Mouse (Mus musculus): ENCODE results near the gene Dpf3. TPM values are rescaled to one million over a fixed set of nuclear protein-coding genes. Genes with fewer than 3 reads are reported as not detected.

The Dpf3 gene
- polyA plus RNA-seq, 1 experiment from 2014 or later: 20.7 TPM

GRCm38 (mm10) chr12:83496736-83497135 lies 9.2 kb upstream of the Dpf3 start:
- WGBS: 85% methylated on average over 6 of the region's 6 CpGs
- no peak for ATAC-seq (replicated peaks; ENCODE audit: insufficient number of reproducible peaks, insufficient read depth, low FRiP score, low read depth)
- no peak overlapping the region for H3K9ac ChIP-seq
- H3K27me3 ChIP-seq: no peaks in the 10 kb centered on the region; the same call in 1 of the 2 replicates
- H3K27ac ChIP-seq: no peak overlapping the region
- H3K9me3 ChIP-seq (replicated peaks): no peaks in the 10 kb centered on the region
- H3K4me2 ChIP-seq: no peak overlapping the region
- H3K4me3 ChIP-seq: no peak overlapping the region
- no peaks in the 10 kb centered on the region for H3K36me3 ChIP-seq
- no peaks in the 10 kb centered on the region for H3K4me1 ChIP-seq (replicated peaks)

DNA sequence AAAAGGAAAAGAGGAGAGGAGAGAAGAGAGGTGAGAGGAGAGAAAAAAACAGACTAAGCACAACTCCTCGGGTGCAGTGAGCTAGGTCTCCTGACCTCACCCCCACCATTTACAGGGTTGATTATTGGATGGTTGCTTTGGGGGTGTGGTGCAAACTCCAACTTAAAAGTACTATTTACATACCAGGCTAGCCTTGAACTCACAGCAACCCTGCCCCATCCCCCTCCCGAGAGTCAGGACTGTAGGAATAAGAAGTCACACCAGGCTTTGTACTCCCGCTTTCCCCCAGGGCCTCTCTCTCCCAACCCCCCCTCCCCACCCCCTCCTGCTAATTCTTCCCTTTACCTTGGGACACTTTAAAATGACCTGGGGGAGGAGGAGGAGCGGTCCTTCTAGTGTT lies 8.8 kb upstream of the Dpf3 start:
- ATAC-seq (replicated peaks; ENCODE audit: insufficient number of reproducible peaks, insufficient read depth, low FRiP score, low read depth): no peak
- H3K4me1 ChIP-seq (replicated peaks): no peaks in the 10 kb centered on the region
- no peak overlapping the region for H3K4me2 ChIP-seq
- 74% methylated on average over 4 of the region's 4 CpGs for WGBS
- no peaks in the 10 kb centered on the region for H3K36me3 ChIP-seq
- H3K9me3 ChIP-seq (replicated peaks): no peaks in the 10 kb centered on the region
- no peak overlapping the region for H3K9ac ChIP-seq
- H3K27me3 ChIP-seq: no peaks in the 10 kb centered on the region; the same call in 1 of the 2 replicates
- H3K4me3 ChIP-seq: no peak overlapping the region
- H3K27ac ChIP-seq: no peak overlapping the region

GRCm38 (mm10) chr12:83495961-83496282 lies 8.4 kb upstream of the Dpf3 start:
- Histone ChIP-seq H3K9ac (no peak overlapping the region), H3K4me3 (no peak overlapping the region), H3K36me3 (no peaks in the 10 kb centered on the region), H3K27me3 (no peaks in the 10 kb centered on the region; the same call in 1 of the 2 replicates), H3K4me1 (replicated peaks) (no peaks in the 10 kb centered on the region), H3K9me3 (replicated peaks) (no peaks in the 10 kb centered on the region), H3K27ac (no peak overlapping the region), H3K4me2 (no peak overlapping the region)
- WGBS: 57% methylated on average over 9 of the region's 9 CpGs
- ATAC-seq (replicated peaks; ENCODE audit: insufficient number of reproducible peaks, insufficient read depth, low FRiP score, low read depth): no peak

GRCm38 (mm10) chr12:83495248-83495960 lies 7.9 kb upstream of the Dpf3 start:
- no peaks in the 10 kb centered on the region; the same call in 1 of the 2 replicates for H3K27me3 ChIP-seq
- no peak overlapping the region for H3K27ac ChIP-seq
- WGBS: 66% methylated on average over 4 of the region's 4 CpGs
- H3K4me1 ChIP-seq (replicated peaks): no peaks in the 10 kb centered on the region
- H3K9me3 ChIP-seq (replicated peaks): no peaks in the 10 kb centered on the region
- no peak overlapping the region for H3K9ac ChIP-seq
- no peak overlapping the region for H3K4me2 ChIP-seq
- no peaks in the 10 kb centered on the region for H3K36me3 ChIP-seq
- H3K4me3 ChIP-seq: no peak overlapping the region
- ATAC-seq (replicated peaks; ENCODE audit: insufficient number of reproducible peaks, insufficient read depth, low FRiP score, low read depth): no peak

DNA sequence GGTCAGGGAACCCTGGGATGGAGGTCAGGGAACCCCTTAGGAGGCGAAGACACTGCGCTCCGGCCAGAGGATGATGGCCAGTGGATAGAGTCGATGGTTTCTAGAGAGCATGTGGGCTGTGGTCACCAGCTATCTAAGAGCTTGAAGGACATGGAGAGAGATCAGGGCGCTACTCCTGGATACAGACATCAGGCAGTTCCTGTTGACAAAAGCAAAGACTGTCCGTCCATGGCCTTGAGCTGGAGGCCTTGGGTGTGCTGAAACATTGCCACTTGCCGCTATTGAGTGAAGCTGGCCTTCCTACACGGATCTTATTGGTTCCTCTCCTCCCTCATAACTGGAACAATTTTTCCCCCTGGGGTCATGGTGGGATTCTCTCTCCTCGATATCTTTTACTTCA lies 6.7 kb upstream of the Dpf3 start:
- no peak for ATAC-seq (replicated peaks; ENCODE audit: insufficient number of reproducible peaks, insufficient read depth, low FRiP score, low read depth)
- Histone ChIP-seq H3K9me3 (replicated peaks) (no peaks in the 10 kb centered on the region), H3K4me2 (no peak overlapping the region), H3K36me3 (no peaks in the 10 kb centered on the region), H3K27ac (no peak overlapping the region), H3K4me1 (replicated peaks) (no peaks in the 10 kb centered on the region), H3K27me3 (no peaks in the 10 kb centered on the region; the same call in 1 of the 2 replicates), H3K9ac (no peak overlapping the region), H3K4me3 (no peak overlapping the region)
- 75% methylated on average over 9 of the region's 9 CpGs for WGBS

- Histone ChIP-seq H3K4me3 (no peak overlapping the region), H3K27me3 (no peaks in the 10 kb centered on the region; the same call in 1 of the 2 replicates), H3K36me3 (no peaks in the 10 kb centered on the region), H3K9ac (no peak overlapping the region), H3K4me2 (no peak overlapping the region), H3K4me1 (replicated peaks) (peaks cover 11% of the 10 kb centered on the region), H3K27ac (no peak overlapping the region), H3K9me3 (replicated peaks) (no peaks in the 10 kb centered on the region)
- WGBS: 53% methylated on average over 3 of the region's 3 CpGs
- ATAC-seq (replicated peaks; ENCODE audit: insufficient number of reproducible peaks, insufficient read depth, low FRiP score, low read depth): no peak
These were observed 5.3 kb upstream of the Dpf3 start for GRCm38 (mm10) chr12:83492808-83493207.

DNA sequence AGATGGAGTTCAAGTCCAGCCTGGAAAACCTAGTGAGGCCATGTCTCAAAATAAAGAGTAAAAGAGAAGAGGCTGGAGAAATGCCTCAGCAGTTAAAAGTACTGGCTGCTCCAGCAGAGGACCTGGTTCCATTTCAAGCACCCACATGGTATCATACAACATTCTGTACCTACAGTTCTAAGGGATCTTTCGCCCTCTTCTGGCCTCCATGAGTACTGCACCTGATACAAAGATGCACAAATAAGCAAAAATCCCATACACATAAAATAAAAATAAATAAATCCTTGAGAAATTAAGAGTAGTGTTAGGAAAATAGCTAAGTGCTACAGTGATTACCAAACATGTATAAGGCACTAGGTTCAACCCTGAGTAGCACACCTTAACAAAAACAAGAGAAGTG lies 4.1 kb upstream of the Dpf3 start:
- 49% methylated on average over 1 of the region's 1 CpGs for WGBS

GRCm38 (mm10) chr12:83489748-83490147 lies 2.2 kb upstream of the Dpf3 start:
- H3K9me3 ChIP-seq (replicated peaks): no peaks in the 10 kb centered on the region
- H3K36me3 ChIP-seq: no peaks in the 10 kb centered on the region
- no peak for ATAC-seq (replicated peaks; ENCODE audit: insufficient number of reproducible peaks, insufficient read depth, low FRiP score, low read depth)
- H3K4me2 ChIP-seq: no peak overlapping the region
- 47% methylated on average over 2 of the region's 2 CpGs for WGBS
- peaks cover 25% of the 10 kb centered on the region for H3K4me1 ChIP-seq (replicated peaks)
- no peak overlapping the region for H3K9ac ChIP-seq
- no peak overlapping the region for H3K27ac ChIP-seq
- no peak overlapping the region for H3K4me3 ChIP-seq
- H3K27me3 ChIP-seq: no peaks in the 10 kb centered on the region; the same call in 1 of the 2 replicates

More for the DNA sequence above, 4.1 kb upstream of the Dpf3 start:
- H3K4me2 ChIP-seq: no peak overlapping the region
- H3K4me3 ChIP-seq: no peak overlapping the region
- H3K27ac ChIP-seq: no peak overlapping the region
- H3K9me3 ChIP-seq (replicated peaks): no peaks in the 10 kb centered on the region
- peaks cover 11% of the 10 kb centered on the region for H3K4me1 ChIP-seq (replicated peaks)
- no peaks in the 10 kb centered on the region for H3K36me3 ChIP-seq
- H3K27me3 ChIP-seq: no peaks in the 10 kb centered on the region; the same call in 1 of the 2 replicates
- no peak for ATAC-seq (replicated peaks; ENCODE audit: insufficient number of reproducible peaks, insufficient read depth, low FRiP score, low read depth)
- no peak overlapping the region for H3K9ac ChIP-seq

DNA sequence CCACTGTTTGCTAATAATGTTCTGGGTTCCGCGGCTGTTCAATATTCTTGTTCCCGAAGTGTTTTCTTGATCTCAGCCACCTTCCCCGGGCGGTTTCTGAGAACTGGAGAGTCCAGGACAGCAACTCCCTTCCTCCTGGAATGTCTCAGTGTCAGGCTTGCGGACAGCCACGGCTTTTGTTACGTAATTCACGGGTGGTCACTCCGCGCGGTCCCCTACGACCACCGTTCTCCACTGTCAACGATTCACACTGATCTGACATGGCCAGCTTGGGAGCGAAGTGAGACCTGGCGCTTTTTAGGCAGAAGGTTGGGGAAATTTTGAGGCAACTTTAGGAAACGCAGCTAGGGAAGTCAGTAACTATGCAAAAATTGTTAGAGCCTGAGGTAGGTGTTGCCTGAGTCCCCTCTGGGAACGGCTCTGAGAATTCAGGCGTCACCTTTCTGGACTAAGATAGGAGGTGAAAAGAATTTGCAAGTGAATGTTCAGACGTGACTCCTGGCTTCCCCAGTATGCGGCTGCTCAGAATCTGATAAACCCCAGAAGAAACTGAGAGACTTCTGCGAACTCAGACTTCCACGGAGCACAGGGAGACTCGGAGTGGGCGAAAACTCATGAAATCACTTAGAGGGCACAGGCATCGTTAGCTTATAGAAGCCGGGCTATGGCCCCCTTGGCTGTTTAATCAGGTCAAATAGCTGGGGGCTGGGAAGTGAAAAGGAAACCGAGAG lies 860 bp upstream of the Dpf3 start:
- Histone ChIP-seq H3K27me3 (peaks cover 5% of the 10 kb centered on the region; the same call in 1 of the 2 replicates), H3K4me3 (peak overlapping the region; percentile 84), H3K4me1 (replicated peaks) (peaks cover 33% of the 10 kb centered on the region), H3K36me3 (no peaks in the 10 kb centered on the region), H3K27ac (peak overlapping the region; percentile 77), H3K9ac (peak overlapping the region; percentile 60), H3K9me3 (replicated peaks) (no peaks in the 10 kb centered on the region), H3K4me2 (peak overlapping the region; percentile 97)
- under 1% methylated on average over 29 of the region's 29 CpGs for WGBS
- ATAC-seq (replicated peaks; ENCODE audit: insufficient number of reproducible peaks, insufficient read depth, low FRiP score, low read depth): no peak

DNA sequence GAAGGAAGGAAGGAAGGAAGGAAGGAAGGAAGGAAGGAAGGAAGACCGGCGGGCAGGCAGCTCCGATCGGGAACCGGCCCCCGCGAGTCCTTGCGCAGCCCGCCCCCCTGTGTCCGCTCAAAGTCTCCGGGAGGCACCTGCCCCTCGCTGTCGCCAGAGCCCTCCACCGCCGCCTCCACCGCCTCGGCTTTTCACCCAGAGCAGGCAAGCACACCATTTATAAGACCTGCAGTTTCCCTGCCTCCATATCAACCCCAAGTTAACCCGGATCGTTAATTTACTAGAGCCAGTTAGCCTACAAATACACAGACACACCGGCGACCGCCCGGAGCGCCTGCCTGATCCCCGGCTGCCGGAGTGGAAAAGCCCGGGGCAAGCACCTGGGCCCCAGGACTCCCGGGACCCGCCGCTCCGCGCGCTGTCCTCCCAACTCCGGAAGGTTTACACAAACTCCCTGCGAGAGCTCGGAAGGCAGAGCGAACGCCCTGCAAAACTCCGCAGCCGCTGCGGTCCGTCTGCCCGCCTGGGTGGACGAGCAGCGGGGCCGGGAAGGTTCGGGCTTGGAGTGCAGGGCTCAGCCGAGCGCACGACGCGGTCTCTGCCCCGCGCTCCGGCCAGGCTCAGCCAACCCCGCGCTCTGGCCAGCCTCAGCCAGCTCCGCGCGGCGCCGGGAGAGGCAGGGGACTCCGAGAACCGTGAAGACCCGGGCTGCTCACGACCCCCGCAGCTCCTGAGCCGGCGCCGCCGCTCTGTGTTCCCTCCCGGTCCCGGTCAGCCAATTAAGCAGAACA lies 650 bp downstream of the Dpf3 start:
- WGBS: under 1% methylated on average over 72 of the region's 73 CpGs
- Histone ChIP-seq H3K27me3 (0 out of 2 replicates have a peak, but pooled peaks cover 5% of the 10 kb centered on the region), H3K4me3 (peak overlapping the region; percentile 84), H3K27ac (peak overlapping the region; percentile 94), H3K4me2 (peak overlapping the region; percentile 97), H3K36me3 (no peaks in the 10 kb centered on the region), H3K9ac (peak overlapping the region; percentile 87), H3K9me3 (replicated peaks) (no peaks in the 10 kb centered on the region), H3K4me1 (replicated peaks) (peaks cover 39% of the 10 kb centered on the region)
- peak; percentile 56 for ATAC-seq (replicated peaks; ENCODE audit: insufficient number of reproducible peaks, insufficient read depth, low FRiP score, low read depth)

All from heart, embryonic 15.5 days (tissue).